Mouse (Mus musculus): ENCODE data around the gene Ceacam9.

Gene Ceacam9

GRCm38 (mm10) chr7:16739056-16739604, 17.4 kb downstream of the Ceacam9 start:
- DNase-seq (ENCODE audit: low read depth, low spot score): no peak

GRCm38 (mm10) chr7:16745373-16745772, 23.6 kb downstream of the Ceacam9 start:
- no peak for DNase-seq (ENCODE audit: low read depth, low spot score)

DNA sequence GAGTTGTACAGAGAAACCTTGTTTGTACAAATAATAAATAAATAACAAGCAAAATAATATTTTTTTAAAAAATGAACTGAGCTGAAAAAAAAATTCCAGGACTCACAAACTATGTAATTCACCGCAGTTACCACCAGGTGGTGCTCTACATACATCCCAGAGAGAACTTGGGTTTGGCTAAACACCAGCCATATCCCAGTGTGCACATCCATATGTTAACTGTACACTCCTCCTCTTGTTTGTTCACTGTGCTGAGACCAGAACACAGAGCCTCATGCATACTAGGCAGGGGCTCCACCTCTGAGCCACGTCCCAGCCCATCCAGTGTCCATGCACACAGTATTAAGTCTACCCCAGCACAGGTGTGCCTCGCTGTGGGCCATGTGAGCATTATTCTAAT, 24.4 kb downstream of the Ceacam9 start:
- DNase-seq (ENCODE audit: low read depth, low spot score): peak; percentile 77

- no peak for DNase-seq (ENCODE audit: low read depth, low spot score)
Measured at GRCm38 (mm10) chr7:16747656-16748055, 25.9 kb downstream of the Ceacam9 start.

DNA sequence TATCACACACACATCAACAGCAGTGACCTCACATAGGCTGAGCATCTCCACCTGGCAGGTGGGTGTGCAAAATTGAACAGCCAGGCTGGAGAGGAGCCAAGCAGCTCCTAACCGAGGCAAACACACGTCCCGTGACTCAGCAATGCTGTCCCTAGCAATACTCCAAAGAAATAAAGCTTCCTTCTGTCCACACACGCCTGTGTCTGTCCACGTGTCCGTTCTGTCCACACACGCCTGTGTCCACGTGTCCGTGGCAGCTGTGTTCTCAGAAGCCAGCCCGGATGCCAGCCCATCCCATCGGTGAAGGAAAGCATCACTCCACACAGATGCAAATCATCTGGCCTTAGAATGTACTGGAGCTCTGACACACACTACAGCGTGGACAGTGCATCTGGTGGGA, 30.3 kb downstream of the Ceacam9 start:
- DNase-seq (ENCODE audit: low read depth, low spot score): no peak

- DNase-seq (ENCODE audit: low read depth, low spot score): no peak
Measured at GRCm38 (mm10) chr7:16755362-16756017, 33.8 kb downstream of the Ceacam9 start.

DNA sequence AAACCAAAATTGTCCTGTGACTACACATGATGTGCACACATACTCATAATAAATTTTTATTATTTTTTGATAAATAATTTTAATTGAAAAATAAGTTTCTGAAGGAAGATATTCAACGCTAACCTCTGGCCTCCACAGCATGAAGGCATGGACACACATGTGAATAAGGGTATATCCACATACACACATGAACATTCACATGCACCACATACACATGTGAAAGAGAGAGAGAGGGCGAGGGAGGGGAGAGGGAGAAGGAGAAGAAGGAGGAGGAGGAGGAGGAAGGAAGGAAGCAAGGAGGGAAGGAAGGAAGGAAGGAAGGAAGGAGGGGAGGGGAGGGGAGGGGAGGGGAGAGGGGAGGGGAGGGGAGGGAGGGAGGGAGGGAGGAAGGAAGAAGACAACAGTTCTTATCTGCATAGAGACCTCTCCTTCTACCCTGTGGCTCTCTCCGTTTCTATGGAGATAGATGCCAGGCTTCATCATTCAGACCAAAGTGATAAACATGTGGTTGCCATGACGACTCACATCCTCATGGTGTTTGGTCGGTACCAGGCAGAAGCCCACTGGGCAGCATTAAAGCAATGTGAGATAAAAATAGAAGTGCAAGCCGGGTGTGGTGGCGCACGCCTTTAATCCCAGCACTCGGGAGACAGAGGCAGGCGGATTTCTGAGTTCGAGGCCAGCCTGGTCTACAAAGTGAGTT, 37.3 kb downstream of the Ceacam9 start:
- DNase-seq (ENCODE audit: low read depth, low spot score): peak; percentile 66

DNA sequence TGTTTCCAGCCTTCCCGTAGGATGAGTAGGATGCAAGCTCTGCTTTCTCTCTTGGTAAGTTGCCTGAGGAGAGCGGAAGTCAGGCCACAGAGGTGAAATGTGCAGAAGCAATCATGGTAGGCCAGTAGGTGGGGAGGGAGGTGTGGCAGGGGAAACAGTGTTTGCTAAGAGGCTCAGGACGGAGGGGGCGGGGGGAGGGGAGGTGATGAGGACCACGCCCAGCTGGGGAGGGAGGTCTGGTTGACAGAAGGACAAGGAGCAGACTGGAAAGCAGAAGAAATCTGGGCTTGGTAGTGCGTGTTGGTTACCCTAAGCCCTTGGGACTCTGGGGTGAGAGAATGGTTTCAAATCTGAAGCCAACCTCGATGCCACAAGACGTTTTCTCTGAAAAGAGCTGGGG, 38.6 kb downstream of the Ceacam9 start:
- peak; percentile 66 for DNase-seq (ENCODE audit: low read depth, low spot score)

GRCm38 (mm10) chr7:16761005-16761481, 39.3 kb downstream of the Ceacam9 start:
- DNase-seq (ENCODE audit: low read depth, low spot score): no peak

DNA sequence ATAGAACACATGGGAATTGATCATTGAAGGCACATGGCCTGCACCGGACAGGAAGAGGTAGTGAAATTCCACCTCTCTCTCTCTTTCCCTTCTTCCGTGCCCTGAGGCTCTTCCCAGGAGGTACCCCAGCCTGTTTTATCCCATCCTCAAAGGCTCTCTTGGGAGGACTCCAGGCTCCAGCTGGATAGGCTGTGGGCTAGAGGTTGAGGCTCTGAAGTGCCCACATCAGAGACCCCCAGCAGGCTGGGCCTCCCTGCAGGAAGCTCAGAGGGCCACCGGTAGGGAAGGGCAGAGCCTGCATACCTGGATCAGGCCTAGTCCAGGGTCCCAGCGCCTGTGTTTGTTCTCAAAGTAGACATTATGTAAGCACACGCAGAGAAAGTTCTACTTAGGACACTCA, 39.9 kb downstream of the Ceacam9 start:
- no peak for DNase-seq (ENCODE audit: low read depth, low spot score)

- no peak for DNase-seq (ENCODE audit: low read depth, low spot score)
Measured at GRCm38 (mm10) chr7:16763463-16764218, 41.9 kb downstream of the Ceacam9 start.

DNA sequence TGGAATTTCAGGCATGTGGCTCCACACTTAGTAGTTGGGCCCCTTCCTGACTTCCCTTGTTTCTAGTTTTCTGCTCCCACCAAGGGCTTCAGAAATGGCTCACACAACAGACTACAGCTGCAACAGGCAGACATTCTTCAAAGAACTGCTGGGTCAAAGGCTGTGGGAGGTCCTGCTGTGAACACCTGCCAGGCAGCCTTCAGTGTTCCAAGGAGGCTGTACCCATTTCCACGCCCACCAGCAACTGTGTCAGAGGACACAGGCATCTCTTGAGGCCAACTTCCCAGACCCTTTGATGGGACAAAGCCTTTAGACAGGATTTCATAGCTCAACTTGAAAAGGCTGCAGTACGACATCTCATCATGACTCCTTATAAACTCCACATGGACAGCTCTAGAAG, 44.7 kb downstream of the Ceacam9 start:
- DNase-seq (ENCODE audit: low read depth, low spot score): no peak
